Mouse (Mus musculus) forebrain, embryonic 12.5 days (tissue): ENCODE results near the gene Cntnap2. TPM values are rescaled to one million over a fixed set of nuclear protein-coding genes. Genes with fewer than 3 reads are reported as not detected.

Source experiments
- ATAC-seq: fragments of 200-750 bp; cut with Nextera tagmentation; 2 replicates; pipeline ENCODE4 v1.8.0; 2017; ENCODE audit warnings: moderate TSS enrichment; ENCODE audit not compliant: low FRiP score
- H3K27ac ChIP-seq: fragments of 300-500 bp; sonication (generic); 2 replicates; pipeline ENCODE4 v1.5.1; 2016; ENCODE audit warnings: mild to moderate bottlenecking
- H3K27me3 ChIP-seq: fragments of 300-500 bp; sonication (generic); 2 replicates; pipeline ENCODE4 v1.6.1; 2016; ENCODE audit warnings: mild to moderate bottlenecking
- H3K36me3 ChIP-seq: fragments of 300-500 bp; sonication (generic); replicated peaks from 2 replicates; pipeline ENCODE4 v1.6.1; 2016; ENCODE audit warnings: mild to moderate bottlenecking
- H3K4me1 ChIP-seq: fragments of 300-500 bp; sonication (generic); 2 replicates; pipeline ENCODE4 v1.6.1; 2016
- H3K4me2 ChIP-seq: fragments of 300-500 bp; sonication (generic); 2 replicates; pipeline ENCODE4 v1.6.1; 2016; ENCODE audit warnings: mild to moderate bottlenecking, moderate library complexity
- H3K4me3 ChIP-seq: fragments of 300-500 bp; sonication (generic); replicated peaks from 2 replicates; pipeline ENCODE4 v1.5.1; 2016; ENCODE audit warnings: mild to moderate bottlenecking
- H3K9ac ChIP-seq: fragments of 300-500 bp; sonication (generic); 2 replicates; pipeline ENCODE4 v1.6.1; 2016; ENCODE audit warnings: mild to moderate bottlenecking
- H3K9me3 ChIP-seq: fragments of 300-500 bp; sonication (generic); 2 replicates; pipeline ENCODE4 v1.6.1; 2016
- WGBS: fragments of 180-500 bp; shearing (Covaris S2); methylation state at CpG from one replicate; pipeline ENCODE4 v1.1.7; 2016; 5-methylcytosine and 5-hydroxymethylcytosine counted together
- polyA plus RNA-seq: library from polyadenylated mRNA; unstranded; fragments of >200 nt; fragmentation: Nextera tagmentation; extraction: Ambion mirVana; gene quantifications from 2 replicates; pipeline ENCODE4 v1.2.1, GENCODE M21; 2016

Gene Cntnap2
- polyA plus RNA-seq, 1 experiment from 2014 or later = 99.3 TPM

GRCm38 (mm10) chr6:46197298-46197697 lies 1138.1 kb downstream of the Cntnap2 start:
- 87% methylated on average over 2 of the region's 2 CpGs for WGBS
- Histone ChIP-seq H3K9ac (no peak overlapping the region), H3K4me2 (no peak overlapping the region), H3K36me3 (no peaks in the 10 kb centered on the region), H3K4me1 (no peaks in the 10 kb centered on the region), H3K9me3 (no peaks in the 10 kb centered on the region), H3K27me3 (no peaks in the 10 kb centered on the region), H3K4me3 (no peak overlapping the region), H3K27ac (no peak overlapping the region)
- ATAC-seq = no peak

DNA sequence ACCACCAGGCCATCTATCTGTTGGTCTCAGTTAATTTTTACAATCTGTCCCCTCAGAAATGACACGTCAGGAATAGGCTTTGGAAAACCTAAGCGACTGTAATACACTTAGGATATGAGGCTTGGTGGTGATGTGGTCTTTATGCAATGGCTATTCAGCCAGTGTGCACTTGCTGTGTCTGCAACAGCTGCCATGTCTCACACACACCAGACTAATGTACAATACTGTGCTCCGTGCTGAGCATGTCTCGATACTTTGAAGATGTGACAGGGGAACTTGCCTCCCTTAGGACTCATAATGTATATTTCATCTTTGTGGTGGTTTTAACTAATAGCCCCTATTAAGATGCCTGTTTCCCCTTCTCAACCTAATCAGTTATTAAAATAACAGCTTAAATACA lies 1142.7 kb downstream of the Cntnap2 start:
- no peak overlapping the region for H3K4me3 ChIP-seq
- no peak overlapping the region for H3K9ac ChIP-seq
- no peak overlapping the region for H3K27ac ChIP-seq
- no peaks in the 10 kb centered on the region for H3K27me3 ChIP-seq
- 87% methylated on average over 4 of the region's 4 CpGs for WGBS
- no peaks in the 10 kb centered on the region for H3K9me3 ChIP-seq
- H3K4me1 ChIP-seq = no peaks in the 10 kb centered on the region
- H3K36me3 ChIP-seq = no peaks in the 10 kb centered on the region
- no peak overlapping the region for H3K4me2 ChIP-seq
- ATAC-seq = no peak

- Histone ChIP-seq H3K27me3 (no peaks in the 10 kb centered on the region), H3K36me3 (no peaks in the 10 kb centered on the region), H3K4me3 (no peak overlapping the region), H3K27ac (no peak overlapping the region), H3K4me2 (no peak overlapping the region), H3K9ac (no peak overlapping the region), H3K9me3 (no peaks in the 10 kb centered on the region), H3K4me1 (no peaks in the 10 kb centered on the region)
- whole genome bisulfite sequencing = 66% methylated on average over 2 of the region's 2 CpGs
- no peak for ATAC-seq
Measured at GRCm38 (mm10) chr6:46205531-46205930, 1146.4 kb downstream of the Cntnap2 start.

DNA sequence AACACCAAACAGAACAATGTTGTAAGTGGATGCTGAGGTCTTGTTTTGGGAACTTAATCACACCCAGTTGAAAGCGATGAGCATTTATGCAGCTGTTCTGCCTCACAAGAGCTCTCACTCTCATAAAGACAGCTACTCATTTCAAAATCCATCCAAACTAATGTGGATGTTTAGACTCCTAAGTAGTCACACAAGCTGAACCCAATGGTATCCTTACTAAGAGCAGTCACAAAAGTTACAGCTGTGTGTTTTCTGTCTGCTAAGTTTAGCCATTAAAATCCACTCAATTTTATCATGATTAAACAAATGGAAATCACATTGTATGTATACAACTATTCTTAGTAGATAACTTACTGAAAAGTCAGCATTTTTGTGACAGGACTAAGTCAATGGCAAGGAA lies 1173.7 kb downstream of the Cntnap2 start:
- Histone ChIP-seq H3K9me3 (no peaks in the 10 kb centered on the region), H3K4me2 (no peak overlapping the region), H3K4me3 (no peak overlapping the region), H3K27me3 (no peaks in the 10 kb centered on the region), H3K36me3 (no peaks in the 10 kb centered on the region), H3K27ac (no peak overlapping the region), H3K9ac (no peak overlapping the region), H3K4me1 (no peaks in the 10 kb centered on the region)
- ATAC-seq = no peak
- 93% methylated on average over 1 of the region's 1 CpGs for WGBS

GRCm38 (mm10) chr6:46240349-46240748 lies 1181.2 kb downstream of the Cntnap2 start:
- WGBS = 69% methylated on average over 2 of the region's 2 CpGs
- no peak overlapping the region for H3K4me2 ChIP-seq
- no peak overlapping the region for H3K4me3 ChIP-seq
- no peaks in the 10 kb centered on the region for H3K36me3 ChIP-seq
- no peak overlapping the region for H3K27ac ChIP-seq
- H3K27me3 ChIP-seq = no peaks in the 10 kb centered on the region
- no peak overlapping the region for H3K9ac ChIP-seq
- ATAC-seq = no peak
- H3K4me1 ChIP-seq = no peaks in the 10 kb centered on the region
- no peaks in the 10 kb centered on the region for H3K9me3 ChIP-seq

- no peak overlapping the region for H3K27ac ChIP-seq
- H3K36me3 ChIP-seq = no peaks in the 10 kb centered on the region
- ATAC-seq = no peak
- no peaks in the 10 kb centered on the region for H3K27me3 ChIP-seq
- no peaks in the 10 kb centered on the region for H3K4me1 ChIP-seq
- no peaks in the 10 kb centered on the region for H3K9me3 ChIP-seq
- no peak overlapping the region for H3K4me3 ChIP-seq
- no peak overlapping the region for H3K4me2 ChIP-seq
- 21% methylated on average over 1 of the region's 1 CpGs for WGBS
- H3K9ac ChIP-seq = no peak overlapping the region
Measured at GRCm38 (mm10) chr6:46263171-46263570, 1204.0 kb downstream of the Cntnap2 start.

- H3K4me2 ChIP-seq = no peak overlapping the region
- no peak for ATAC-seq
- H3K27ac ChIP-seq = no peak overlapping the region
- no peak overlapping the region for H3K4me3 ChIP-seq
- 82% methylated on average over 5 of the region's 5 CpGs for WGBS
- H3K9me3 ChIP-seq = no peaks in the 10 kb centered on the region
- H3K27me3 ChIP-seq = no peaks in the 10 kb centered on the region
- H3K9ac ChIP-seq = no peak overlapping the region
- no peaks in the 10 kb centered on the region for H3K36me3 ChIP-seq
- no peaks in the 10 kb centered on the region for H3K4me1 ChIP-seq
Measured at GRCm38 (mm10) chr6:46346946-46347345, 1287.8 kb downstream of the Cntnap2 start.

DNA sequence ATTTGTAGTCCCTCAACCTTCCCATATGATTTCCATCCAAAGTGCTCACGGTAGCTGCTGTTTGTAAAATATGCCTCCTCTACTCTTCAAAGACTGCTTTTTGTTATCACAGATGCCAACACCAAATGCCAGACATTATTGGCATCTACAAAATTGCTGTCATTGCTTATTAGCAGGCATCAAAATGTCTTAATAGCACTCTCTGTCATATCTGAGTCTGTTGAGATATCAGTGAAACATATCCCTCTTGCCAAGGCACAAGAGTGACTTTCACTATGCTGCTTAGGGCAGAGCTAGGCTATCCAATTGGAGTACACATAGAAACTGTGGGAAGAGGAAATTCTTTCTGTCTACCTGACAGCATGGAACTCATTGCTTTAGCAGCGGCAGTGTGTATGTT lies 1301.9 kb downstream of the Cntnap2 start:
- H3K9ac ChIP-seq = no peak overlapping the region
- no peak overlapping the region for H3K4me2 ChIP-seq
- no peaks in the 10 kb centered on the region for H3K27me3 ChIP-seq
- no peaks in the 10 kb centered on the region for H3K4me1 ChIP-seq
- no peaks in the 10 kb centered on the region for H3K36me3 ChIP-seq
- H3K4me3 ChIP-seq = no peak overlapping the region
- no peaks in the 10 kb centered on the region for H3K9me3 ChIP-seq
- ATAC-seq = no peak
- no peak overlapping the region for H3K27ac ChIP-seq
- 89% methylated on average over 2 of the region's 2 CpGs for WGBS

GRCm38 (mm10) chr6:46362156-46362555 lies 1303.0 kb downstream of the Cntnap2 start:
- Histone ChIP-seq H3K4me2 (no peak overlapping the region), H3K4me3 (no peak overlapping the region), H3K27ac (no peak overlapping the region), H3K36me3 (no peaks in the 10 kb centered on the region), H3K4me1 (no peaks in the 10 kb centered on the region), H3K9me3 (no peaks in the 10 kb centered on the region), H3K9ac (no peak overlapping the region), H3K27me3 (no peaks in the 10 kb centered on the region)
- WGBS = 89% methylated on average over 1 of the region's 1 CpGs
- peak; percentile 36; the same call in 1 of the 2 replicates for ATAC-seq

DNA sequence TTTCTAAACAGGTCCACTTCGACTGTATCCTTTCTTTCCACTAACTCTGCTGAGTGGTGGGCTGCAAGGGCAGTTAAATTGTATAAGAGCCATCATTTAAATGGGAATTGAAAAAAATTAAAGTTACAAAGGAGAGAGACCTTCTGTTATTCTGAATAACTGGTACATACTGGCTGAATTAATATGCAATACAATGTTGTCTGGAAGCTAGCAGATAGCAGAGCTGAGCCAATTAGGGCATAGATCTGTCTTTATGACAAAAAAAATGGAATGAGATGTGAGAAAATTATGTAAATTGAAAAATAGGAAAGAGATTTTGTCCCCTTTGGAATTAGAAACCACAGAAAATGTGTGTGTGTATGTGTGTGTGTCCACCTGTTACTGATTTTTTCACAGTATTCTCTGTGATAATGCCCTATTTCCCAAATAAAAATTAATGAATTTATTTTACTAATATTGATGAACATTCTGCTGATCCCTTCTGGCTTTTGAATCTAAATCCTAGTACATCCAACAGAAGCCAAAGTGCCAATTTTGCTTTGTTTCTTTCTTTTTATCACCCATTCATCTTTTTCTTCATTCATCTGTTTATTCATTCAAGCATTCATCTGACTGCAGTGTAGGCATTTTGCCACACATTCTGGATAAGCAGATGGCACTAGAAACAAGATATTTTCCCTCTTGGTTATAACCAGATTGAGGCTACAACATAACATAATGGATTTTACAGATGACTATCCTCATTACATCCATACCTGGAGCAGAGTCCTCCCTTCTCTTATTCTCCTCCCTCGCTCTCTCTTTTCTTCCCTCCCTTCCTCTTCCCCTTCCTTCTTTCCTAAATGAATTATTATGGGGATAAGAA lies 1339.8 kb downstream of the Cntnap2 start:
- 80% methylated on average over 2 of the region's 2 CpGs for WGBS
- no peaks in the 10 kb centered on the region for H3K36me3 ChIP-seq
- H3K4me3 ChIP-seq = no peak overlapping the region
- no peak overlapping the region for H3K27ac ChIP-seq
- H3K9ac ChIP-seq = no peak overlapping the region
- H3K4me2 ChIP-seq = no peak overlapping the region
- no peak for ATAC-seq
- H3K4me1 ChIP-seq = no peaks in the 10 kb centered on the region
- no peaks in the 10 kb centered on the region for H3K27me3 ChIP-seq
- H3K9me3 ChIP-seq = no peaks in the 10 kb centered on the region

DNA sequence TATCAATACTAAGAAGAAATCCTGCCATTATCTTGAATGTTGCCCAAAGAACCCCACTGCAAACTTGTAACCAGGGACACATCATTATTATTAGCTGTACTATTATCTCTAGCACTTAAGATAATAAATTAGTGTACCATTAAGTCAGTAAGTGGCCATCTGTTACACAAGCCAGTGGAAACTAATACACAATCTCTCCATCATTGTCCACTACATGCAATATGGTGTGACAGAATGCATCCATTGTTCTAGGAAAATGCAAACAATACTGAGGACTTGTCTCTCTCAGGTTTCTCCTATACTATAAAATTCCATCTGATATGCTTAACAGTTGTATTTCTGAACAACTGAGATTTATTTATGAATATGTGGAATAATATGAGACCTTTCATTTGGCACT lies 1355.0 kb downstream of the Cntnap2 start:
- H3K9me3 ChIP-seq = no peaks in the 10 kb centered on the region
- no peak overlapping the region for H3K27ac ChIP-seq
- H3K36me3 ChIP-seq = no peaks in the 10 kb centered on the region
- no peaks in the 10 kb centered on the region for H3K4me1 ChIP-seq
- no peak for ATAC-seq
- no peak overlapping the region for H3K4me3 ChIP-seq
- no peak overlapping the region for H3K4me2 ChIP-seq
- H3K27me3 ChIP-seq = no peaks in the 10 kb centered on the region
- no peak overlapping the region for H3K9ac ChIP-seq

GRCm38 (mm10) chr6:46414562-46414961 lies 1355.4 kb downstream of the Cntnap2 start:
- 92% methylated on average over 4 of the region's 4 CpGs for WGBS
- H3K4me2 ChIP-seq = no peak overlapping the region
- H3K27me3 ChIP-seq = no peaks in the 10 kb centered on the region
- H3K4me3 ChIP-seq = no peak overlapping the region
- H3K27ac ChIP-seq = no peak overlapping the region
- no peaks in the 10 kb centered on the region for H3K4me1 ChIP-seq
- ATAC-seq = no peak
- H3K9me3 ChIP-seq = no peaks in the 10 kb centered on the region
- H3K9ac ChIP-seq = no peak overlapping the region
- H3K36me3 ChIP-seq = no peaks in the 10 kb centered on the region

DNA sequence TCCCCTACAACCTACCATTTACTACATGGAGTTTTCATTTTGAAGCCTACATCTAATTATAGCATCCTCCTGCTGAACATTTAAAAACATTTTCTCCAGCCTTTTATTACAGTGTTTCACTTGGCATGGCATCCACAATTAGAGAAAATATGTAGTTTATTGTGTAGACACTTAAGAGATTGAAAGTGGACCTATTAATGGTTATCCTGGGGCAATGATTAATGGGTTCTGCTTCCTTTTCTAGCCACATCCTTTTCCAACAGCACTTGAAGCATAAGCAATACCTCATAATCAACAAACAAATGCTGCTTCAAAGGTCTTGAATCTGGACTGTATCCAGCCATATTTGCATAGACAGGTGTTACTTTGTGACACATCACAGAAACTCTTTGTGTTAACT lies 1360.7 kb downstream of the Cntnap2 start:
- Histone ChIP-seq H3K27me3 (no peaks in the 10 kb centered on the region), H3K27ac (no peak overlapping the region), H3K9ac (no peak overlapping the region), H3K36me3 (no peaks in the 10 kb centered on the region), H3K9me3 (no peaks in the 10 kb centered on the region), H3K4me2 (no peak overlapping the region), H3K4me3 (no peak overlapping the region), H3K4me1 (no peaks in the 10 kb centered on the region)
- ATAC-seq = no peak
